Comparison of ENCODE assay signal across 15 mouse cellular contexts in the genomic region with DNA sequence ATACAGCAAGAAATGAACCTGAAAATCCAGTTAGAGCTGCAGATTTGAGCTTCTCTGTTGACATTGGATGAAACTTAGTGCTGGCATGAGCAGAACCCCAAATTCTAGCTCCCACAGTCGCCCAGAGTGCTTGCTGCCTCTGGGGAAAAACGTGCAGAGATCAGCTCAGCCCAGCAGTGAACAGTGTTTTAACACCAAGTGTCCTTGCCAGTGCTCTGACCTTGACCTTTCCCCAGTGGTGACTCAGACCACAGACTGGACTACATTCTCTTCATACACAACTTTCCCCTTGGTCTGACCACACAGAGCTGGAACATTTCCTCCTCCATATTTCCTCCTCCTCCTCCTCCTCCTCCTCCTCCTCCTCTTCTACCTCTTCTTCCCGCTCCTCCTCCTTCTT. TPM values are rescaled to one million over a fixed set of nuclear protein-coding genes. Genes with fewer than 3 reads are reported as not detected.
A peak's percentile ranks its signal among the peaks of the same experiment; 100 is the strongest.
DNase-seq lines count a peak whose midpoint lies in the region; ATAC-seq and TF ChIP-seq lines count a peak whose summit lies in the region.
"Had no signal": no experiment of that assay in that cellular context is flagged by ENCODE, and none has a peak within 500 bp of the region (broad histone marks: within the 10 kb centered on the region; RNA-seq: fewer than 3 reads in every experiment).

No protein-coding gene starts in this region.

- no peak overlapping the region for H3K27ac ChIP-seq in forebrain, embryonic 10.5 days
- no peak overlapping the region for H3K27ac ChIP-seq in forebrain, embryonic 14.5 days (ENCODE audit: low read depth, low read length)
- H3K27ac ChIP-seq in brown adipose tissue, adult 24 weeks (replicated peaks; ENCODE audit: low read depth, low read length) = peak overlapping the region; percentile 95

- ATAC-seq in forebrain, embryonic 14.5 days = no peak
- ATAC-seq: forebrain, postnatal 0 days had no signal

- H3K9me3 ChIP-seq in forebrain, embryonic 10.5 days = no peaks in the 10 kb centered on the region
- H3K9me3 ChIP-seq in forebrain, embryonic 14.5 days (replicated peaks; ENCODE audit: control insufficient read depth, low read length) = no peaks in the 10 kb centered on the region

- peaks cover 11% of the 10 kb centered on the region for H3K79me2 ChIP-seq in myocyte (ENCODE audit: control insufficient read depth, insufficient read depth)

- no peak for TF ChIP-seq POLR2A in lung, adult 2 months (IDR thresholded peaks at IDR 0.05; ENCODE audit: borderline replicate concordance, extremely low read depth, low read depth, low read length)
- peak; percentile 42 for TF ChIP-seq POLR2A in myocyte (IDR thresholded peaks at IDR 0.05; ENCODE audit: insufficient read length, low read depth)

- WGBS in forebrain, embryonic 10.5 days = 51% methylated on average over 3 of the region's 3 CpGs
- WGBS in forebrain, embryonic 14.5 days = 56% methylated on average over 3 of the region's 3 CpGs
- WGBS in lung, adult 2 months = 57% methylated on average over 3 of the region's 3 CpGs

- no peak for TF ChIP-seq CTCF in lung, adult 2 months (IDR thresholded peaks at IDR 0.05; ENCODE audit: insufficient read depth, low read length)

- H3K4me1 ChIP-seq in forebrain, embryonic 10.5 days = peaks cover 28% of the 10 kb centered on the region
- H3K4me1 ChIP-seq in forebrain, embryonic 14.5 days (ENCODE audit: control insufficient read depth, insufficient read depth, low read length) = peaks cover 9% of the 10 kb centered on the region; the same call in 1 of the 2 replicates
- peaks cover 13% of the 10 kb centered on the region for H3K4me1 ChIP-seq in lung, adult 2 months (ENCODE audit: control insufficient read depth, insufficient read depth, low read length)
- H3K4me1 ChIP-seq in brown adipose tissue, adult 24 weeks (ENCODE audit: control insufficient read depth, insufficient read depth, insufficient read length, low read length) = peaks cover 13% of the 10 kb centered on the region; the same call in 1 of the 2 replicates

- no peak overlapping the region for H3ac ChIP-seq in myocyte (ENCODE audit: control insufficient read depth, insufficient read length)

- H3K9ac ChIP-seq in forebrain, embryonic 14.5 days (ENCODE audit: low read length) = no peak overlapping the region
- H3K9ac ChIP-seq: forebrain, postnatal 0 days had no signal

- DNase-seq in forebrain, embryonic 10.5 days (ENCODE audit: extremely low spot score, low spot score) = no peak
- DNase-seq in forebrain, embryonic 14.5 days (ENCODE audit: low spot score) = no peak
- DNase-seq in lung, adult 2 months = no peak
- no peak for DNase-seq in lung, postnatal 36 days
- no peak for DNase-seq in left cerebral cortex, adult 9 months (ENCODE audit: low spot score in 2 of 2)
- no peak for DNase-seq in urinary bladder, adult 2 months (ENCODE audit: low spot score)
- DNase-seq: B cell, adult 2 months; cerebellum, adult 11 months; forebrain, postnatal 0 days; kidney, postnatal 25 days; lung, postnatal 10 days; spleen, adult 18-20 months; thymus, postnatal 36 days had no signal

- H3K36me3 ChIP-seq in forebrain, embryonic 10.5 days (replicated peaks) = no peaks in the 10 kb centered on the region
- H3K36me3 ChIP-seq in forebrain, embryonic 14.5 days (ENCODE audit: control insufficient read depth, insufficient read depth, low read length) = 0 out of 2 replicates have a peak, but pooled peaks cover 4% of the 10 kb centered on the region
- no peaks in the 10 kb centered on the region for H3K36me3 ChIP-seq in myocyte (ENCODE audit: control insufficient read depth, insufficient read depth)

- 0 out of 2 replicates have a peak overlapping the region, but pooled peaks have one; percentile 86 for H3K4me3 ChIP-seq in forebrain, embryonic 10.5 days
- no peak overlapping the region for H3K4me3 ChIP-seq in forebrain, embryonic 14.5 days (ENCODE audit: low read depth, low read length)
- H3K4me3 ChIP-seq in lung, adult 2 months (replicated peaks; ENCODE audit: extremely low read depth, low read depth, low read length) = peak overlapping the region; percentile 31
- H3K4me3 ChIP-seq in brown adipose tissue, adult 24 weeks (ENCODE audit: insufficient read depth, low read depth, low read length) = peak overlapping the region; percentile 68
- peak overlapping the region; percentile 51 for H3K4me3 ChIP-seq in myocyte

- H3K4me2 ChIP-seq in forebrain, embryonic 14.5 days (ENCODE audit: low read length) = no peak overlapping the region
- H3K4me2 ChIP-seq in myocyte (ENCODE audit: low read depth) = peak overlapping the region; percentile 65

- peaks cover 56% of the 10 kb centered on the region for H3K27me3 ChIP-seq in forebrain, embryonic 10.5 days (ENCODE audit: poor library complexity, severe bottlenecking)
- peaks cover 24% of the 10 kb centered on the region for H3K27me3 ChIP-seq in forebrain, embryonic 14.5 days (replicated peaks; ENCODE audit: control insufficient read depth, insufficient read depth, low read length)
- no peaks in the 10 kb centered on the region for H3K27me3 ChIP-seq in myocyte (ENCODE audit: control insufficient read depth, insufficient read depth, insufficient read length)

TF ChIP-seq in myocyte, 11 proteins besides CTCF, POLR2A, EP300 and RAD21:
- TF ChIP-seq TCF3 (IDR thresholded peaks at IDR 0.05; ENCODE audit: insufficient read length, low read depth) (no peak), MYOG (IDR thresholded peaks at IDR 0.05; ENCODE audit: control insufficient read depth in 1 of 3, insufficient read depth in 1 of 3, insufficient read length in 2 of 3, low read depth in 2 of 3) (no peak), SRF (IDR thresholded peaks at IDR 0.05; ENCODE audit: control insufficient read depth, insufficient read length, low read depth) (no peak), POLR2AphosphoS2 (IDR thresholded peaks at IDR 0.05; ENCODE audit: insufficient read length, low read depth) (no peak), TCF12 (IDR thresholded peaks at IDR 0.05; ENCODE audit: insufficient read depth, poor library complexity, severe bottlenecking) (no peak), USF1 (IDR thresholded peaks at IDR 0.05; ENCODE audit: low read depth) (no peak), CEBPB (IDR thresholded peaks at IDR 0.05; ENCODE audit: insufficient read depth, poor library complexity, severe bottlenecking) (no peak)

RNA-seq across cellular contexts. Expression of a gene that starts 1.6 kb away (rescaled TPM):
- 19.5 and 21.5 TPM in 2 replicates for polyA plus RNA-seq in forebrain, embryonic 10.5 days (2016; fragmentation: Nextera tagmentation; extraction: Ambion mirVana)
- polyA plus RNA-seq in forebrain, embryonic 14.5 days (2014; fragmentation: Nextera tagmentation; extraction: Ambion mirVana) = 25.8 and 27.6 TPM in 2 replicates
- 19.0 and 21.4 TPM in 2 replicates for polyA plus RNA-seq in lung, adult 2 months (2012; rRNA removed)
- polyA plus RNA-seq in brown adipose tissue, adult 24 weeks (2012; ENCODE audit: insufficient read depth, insufficient read length, missing spikeins) = 33.7 and 45.2 TPM in 2 replicates
- 34.4 TPM for polyA plus RNA-seq in myocyte (2012; fragmentation: generic; extraction: Trizol)
- polyA plus RNA-seq in urinary bladder, adult 2 months (2012; rRNA removed) = 14.2 and 14.9 TPM in 2 replicates

RNA-seq across cellular contexts. Expression of a gene that starts 43.1 kb away (rescaled TPM):
- 182 and 190 TPM in 2 replicates for polyA plus RNA-seq in forebrain, embryonic 10.5 days (2016; fragmentation: Nextera tagmentation; extraction: Ambion mirVana)
- polyA plus RNA-seq in forebrain, embryonic 14.5 days (2014; fragmentation: Nextera tagmentation; extraction: Ambion mirVana) = 267 and 274 TPM in 2 replicates
- polyA plus RNA-seq in lung, adult 2 months (2012; rRNA removed) = 602 and 729 TPM in 2 replicates
- 398 and 413 TPM in 2 replicates for polyA plus RNA-seq in brown adipose tissue, adult 24 weeks (2012; ENCODE audit: insufficient read depth, insufficient read length, missing spikeins)
- polyA plus RNA-seq in myocyte (2012; fragmentation: generic; extraction: Trizol) = 531 TPM
- polyA plus RNA-seq in urinary bladder, adult 2 months (2012; rRNA removed) = 555 and 563 TPM in 2 replicates

RNA-seq across cellular contexts. Expression of a gene that starts 51.9 kb away (rescaled TPM):
- polyA plus RNA-seq in forebrain, embryonic 10.5 days (2016; fragmentation: Nextera tagmentation; extraction: Ambion mirVana) = 0.16 TPM in 1 of 2 replicates, not detected in the other
- polyA plus RNA-seq in forebrain, embryonic 14.5 days (2014; fragmentation: Nextera tagmentation; extraction: Ambion mirVana) = not detected in 2 replicates
- polyA plus RNA-seq in lung, adult 2 months (2012; rRNA removed) = 0.91 and 2.2 TPM in 2 replicates
- polyA plus RNA-seq in brown adipose tissue, adult 24 weeks (2012; ENCODE audit: insufficient read depth, insufficient read length, missing spikeins) = 15.6 and 22.8 TPM in 2 replicates
- 17.8 TPM for polyA plus RNA-seq in myocyte (2012; fragmentation: generic; extraction: Trizol)
- polyA plus RNA-seq in urinary bladder, adult 2 months (2012; rRNA removed) = 0.36 and 0.81 TPM in 2 replicates
- polyA plus RNA-seq: forebrain, postnatal 0 days had no signal
